Mouse (Mus musculus): ENCODE results near the gene Pfn3. TPM values are rescaled to one million over a fixed set of nuclear protein-coding genes. Genes with fewer than 3 reads are reported as not detected.

Gene Pfn3
- total RNA-seq, 2 experiments from 2014 or later = not detected

- DNase-seq (ENCODE audit: extremely low spot score in 1 of 2, low spot score in 1 of 2) = no peak
Observed at GRCm38 (mm10) chr13:55431889-55432685, 17.1 kb upstream of the Pfn3 start.

GRCm38 (mm10) chr13:55430566-55430965 is 15.5 kb upstream of the Pfn3 start:
- no peak for DNase-seq (ENCODE audit: extremely low spot score in 1 of 2, low spot score in 1 of 2)

GRCm38 (mm10) chr13:55429226-55429888 is 14.3 kb upstream of the Pfn3 start:
- DNase-seq (ENCODE audit: extremely low spot score in 1 of 2, low spot score in 1 of 2) = no peak

GRCm38 (mm10) chr13:55426613-55427012 is 11.6 kb upstream of the Pfn3 start, which contains the start of gene F12:
Gene F12, minus strand, starts transcription at chr13:55426793.
- no peak for DNase-seq (ENCODE audit: extremely low spot score in 1 of 2, low spot score in 1 of 2)

- peak; percentile 59 to 61 for DNase-seq (ENCODE audit: extremely low spot score in 1 of 2, low spot score in 1 of 2)
Observed at GRCm38 (mm10) chr13:55420933-55421800, 6.1 kb upstream of the Pfn3 start.

- DNase-seq (ENCODE audit: extremely low spot score in 1 of 2, low spot score in 1 of 2) = peak in 1 of 2 experiments; percentile 11
Observed at GRCm38 (mm10) chr13:55420018-55420932, 5.2 kb upstream of the Pfn3 start.

GRCm38 (mm10) chr13:55419142-55419541 is 4.1 kb upstream of the Pfn3 start:
- no peak for DNase-seq (ENCODE audit: extremely low spot score in 1 of 2, low spot score in 1 of 2)

- peak; percentile 85 to 96 for DNase-seq (ENCODE audit: extremely low spot score in 1 of 2, low spot score in 1 of 2)
Observed at GRCm38 (mm10) chr13:55418004-55418403, 3.0 kb upstream of the Pfn3 start.

GRCm38 (mm10) chr13:55413333-55413732 is 1.7 kb downstream of the Pfn3 start:
- DNase-seq (ENCODE audit: extremely low spot score in 1 of 2, low spot score in 1 of 2) = no peak

- DNase-seq (ENCODE audit: extremely low spot score in 1 of 2, low spot score in 1 of 2) = no peak
Observed at GRCm38 (mm10) chr13:55412643-55413307, 2.3 kb downstream of the Pfn3 start.

GRCm38 (mm10) chr13:55411826-55412225 is 3.2 kb downstream of the Pfn3 start:
- no peak for DNase-seq (ENCODE audit: extremely low spot score in 1 of 2, low spot score in 1 of 2)

GRCm38 (mm10) chr13:55408546-55409120 is 6.4 kb downstream of the Pfn3 start:
- no peak for DNase-seq (ENCODE audit: extremely low spot score in 1 of 2, low spot score in 1 of 2)

GRCm38 (mm10) chr13:55407341-55407740 is 7.7 kb downstream of the Pfn3 start:
- no peak for DNase-seq (ENCODE audit: extremely low spot score in 1 of 2, low spot score in 1 of 2)

- no peak for DNase-seq (ENCODE audit: extremely low spot score in 1 of 2, low spot score in 1 of 2)
Observed at GRCm38 (mm10) chr13:55405783-55406390, 9.1 kb downstream of the Pfn3 start.

GRCm38 (mm10) chr13:55404853-55405782 is 9.9 kb downstream of the Pfn3 start:
- peak; percentile 66 to 83 for DNase-seq (ENCODE audit: extremely low spot score in 1 of 2, low spot score in 1 of 2)

GRCm38 (mm10) chr13:55403935-55404852 is 10.8 kb downstream of the Pfn3 start:
- peak in 1 of 2 experiments; percentile 12 for DNase-seq (ENCODE audit: extremely low spot score in 1 of 2, low spot score in 1 of 2)
